Mouse (Mus musculus) neural tube, embryonic 13.5 days (tissue): ENCODE measurements at regions not wholly inside any gene's neighbourhood (a gene's known extent, or its start where the extent isn't known, plus 50 kb on each side); places are given as distances from the start of the nearest gene placed in this dataset.

Experiments used
- ATAC-seq: fragments of 200-750 bp; cut with Nextera tagmentation; 2 replicates; pipeline ENCODE4 v1.8.0; 2017; ENCODE audit warnings: low read depth, mild to moderate bottlenecking, moderate TSS enrichment, moderate library complexity
- H3K27ac ChIP-seq: fragments of 300-500 bp; sonication (generic); replicated peaks from 2 replicates; pipeline ENCODE4 v1.5.1; 2015; ENCODE audit warnings: moderate library complexity, mild to moderate bottlenecking, inconsistent platforms
- H3K27me3 ChIP-seq: fragments of 300-500 bp; sonication (generic); 2 replicates; pipeline ENCODE4 v1.6.1; 2015; ENCODE audit warnings: mild to moderate bottlenecking, inconsistent platforms
- H3K36me3 ChIP-seq: fragments of 300-500 bp; sonication (generic); 2 replicates; pipeline ENCODE4 v1.6.1; 2015; ENCODE audit warnings: mild to moderate bottlenecking, inconsistent platforms
- H3K4me1 ChIP-seq: fragments of 300-500 bp; sonication (generic); replicated peaks from 2 replicates; pipeline ENCODE4 v1.6.1; 2015; ENCODE audit warnings: inconsistent platforms
- H3K4me2 ChIP-seq: fragments of 300-500 bp; sonication (generic); 2 replicates; pipeline ENCODE4 v1.6.1; 2015; ENCODE audit warnings: inconsistent platforms, mild to moderate bottlenecking, moderate library complexity
- H3K4me3 ChIP-seq: fragments of 300-500 bp; sonication (generic); 2 replicates; pipeline ENCODE4 v1.5.1; 2015; ENCODE audit warnings: mild to moderate bottlenecking, inconsistent platforms
- H3K9ac ChIP-seq: fragments of 300-500 bp; sonication (generic); 2 replicates; pipeline ENCODE4 v1.6.1; 2015; ENCODE audit warnings: moderate library complexity, mild to moderate bottlenecking, inconsistent platforms
- H3K9me3 ChIP-seq: fragments of 300-500 bp; sonication (generic); 2 replicates; pipeline ENCODE4 v1.6.1; 2016; ENCODE audit warnings: inconsistent platforms
- WGBS: fragments of 180-500 bp; shearing (Covaris S2); methylation state at CpG from one replicate; pipeline ENCODE4 v1.1.7; 2015; 5-methylcytosine and 5-hydroxymethylcytosine counted together

DNA sequence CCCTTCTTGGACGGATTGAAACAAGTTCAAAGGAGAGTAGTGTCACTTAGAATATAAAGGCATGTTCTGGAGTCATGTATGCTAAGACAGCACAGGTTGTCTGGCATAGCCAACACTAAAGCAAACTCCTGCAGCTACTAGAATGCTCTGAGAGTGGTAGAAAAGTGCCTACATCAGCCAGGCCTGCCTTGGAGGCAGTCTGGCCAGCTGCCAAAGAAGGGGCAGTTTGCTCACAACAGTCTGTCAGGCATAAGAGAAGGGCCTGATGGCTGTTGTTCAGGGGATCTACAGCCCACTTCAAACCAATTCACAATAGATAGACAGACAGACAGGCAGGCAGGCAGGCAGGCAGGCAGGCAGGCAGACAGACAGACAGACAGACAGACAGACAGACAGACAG lies 136.5 kb upstream of the Dap start:
- Histone ChIP-seq H3K4me3 (no peak overlapping the region), H3K27ac (no peak overlapping the region), H3K9me3 (no peaks in the 10 kb centered on the region), H3K27me3 (no peaks in the 10 kb centered on the region), H3K9ac (no peak overlapping the region), H3K4me1 (no peaks in the 10 kb centered on the region; the same call in 1 of the 2 replicates), H3K4me2 (no peak overlapping the region), H3K36me3 (no peaks in the 10 kb centered on the region)
- ATAC-seq: no peak
- WGBS: 89% methylated on average over 1 of the region's 1 CpGs

GRCm38 (mm10) chr15:31091916-31092570 lies 132.1 kb upstream of the Dap start:
- Histone ChIP-seq H3K4me2 (no peak overlapping the region), H3K9me3 (no peaks in the 10 kb centered on the region), H3K27me3 (no peaks in the 10 kb centered on the region), H3K9ac (no peak overlapping the region), H3K4me1 (no peaks in the 10 kb centered on the region; the same call in 1 of the 2 replicates), H3K27ac (no peak overlapping the region), H3K36me3 (no peaks in the 10 kb centered on the region), H3K4me3 (no peak overlapping the region)
- WGBS: 73% methylated on average over 5 of the region's 5 CpGs
- ATAC-seq: no peak

DNA sequence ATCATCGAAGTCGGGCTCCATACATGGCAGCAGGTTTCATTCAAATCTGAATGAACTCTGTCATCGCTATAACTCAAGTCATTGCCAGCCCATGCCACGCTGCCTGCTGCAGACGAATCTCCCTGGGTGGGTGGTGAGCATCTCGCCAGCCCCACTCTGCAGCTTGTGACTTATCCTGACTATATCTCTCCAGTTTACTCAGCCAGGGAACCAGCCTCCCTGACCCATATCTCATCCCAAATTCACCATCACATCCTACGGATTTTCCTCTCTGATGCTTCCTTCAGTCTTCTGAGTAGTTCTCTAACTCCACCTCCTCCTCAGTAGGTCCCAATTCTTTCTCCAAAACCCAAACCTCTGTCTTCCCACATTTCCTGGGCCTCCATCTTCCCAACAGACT lies 127.9 kb upstream of the Dap start:
- 93% methylated on average over 7 of the region's 7 CpGs for WGBS
- H3K9me3 ChIP-seq: no peaks in the 10 kb centered on the region
- ATAC-seq: no peak
- no peak overlapping the region for H3K9ac ChIP-seq
- no peaks in the 10 kb centered on the region for H3K27me3 ChIP-seq
- H3K4me2 ChIP-seq: no peak overlapping the region
- H3K4me3 ChIP-seq: no peak overlapping the region
- H3K27ac ChIP-seq: no peak overlapping the region
- no peaks in the 10 kb centered on the region for H3K36me3 ChIP-seq
- no peaks in the 10 kb centered on the region; the same call in 1 of the 2 replicates for H3K4me1 ChIP-seq

GRCm38 (mm10) chr15:31097301-31097700 lies 126.8 kb upstream of the Dap start:
- no peak overlapping the region for H3K4me2 ChIP-seq
- no peaks in the 10 kb centered on the region for H3K36me3 ChIP-seq
- no peak overlapping the region for H3K27ac ChIP-seq
- no peaks in the 10 kb centered on the region for H3K27me3 ChIP-seq
- no peak overlapping the region for H3K4me3 ChIP-seq
- no peaks in the 10 kb centered on the region for H3K4me1 ChIP-seq
- H3K9me3 ChIP-seq: no peaks in the 10 kb centered on the region
- ATAC-seq: no peak
- H3K9ac ChIP-seq: no peak overlapping the region
- 82% methylated on average over 4 of the region's 4 CpGs for WGBS

- no peaks in the 10 kb centered on the region for H3K27me3 ChIP-seq
- H3K4me3 ChIP-seq: no peak overlapping the region
- H3K9ac ChIP-seq: no peak overlapping the region
- 75% methylated on average over 4 of the region's 4 CpGs for WGBS
- no peaks in the 10 kb centered on the region for H3K4me1 ChIP-seq
- no peak overlapping the region for H3K4me2 ChIP-seq
- no peak for ATAC-seq
- H3K36me3 ChIP-seq: no peaks in the 10 kb centered on the region
- H3K9me3 ChIP-seq: no peaks in the 10 kb centered on the region
- H3K27ac ChIP-seq: no peak overlapping the region
Observed at GRCm38 (mm10) chr15:31104743-31105142, 119.4 kb upstream of the Dap start.

DNA sequence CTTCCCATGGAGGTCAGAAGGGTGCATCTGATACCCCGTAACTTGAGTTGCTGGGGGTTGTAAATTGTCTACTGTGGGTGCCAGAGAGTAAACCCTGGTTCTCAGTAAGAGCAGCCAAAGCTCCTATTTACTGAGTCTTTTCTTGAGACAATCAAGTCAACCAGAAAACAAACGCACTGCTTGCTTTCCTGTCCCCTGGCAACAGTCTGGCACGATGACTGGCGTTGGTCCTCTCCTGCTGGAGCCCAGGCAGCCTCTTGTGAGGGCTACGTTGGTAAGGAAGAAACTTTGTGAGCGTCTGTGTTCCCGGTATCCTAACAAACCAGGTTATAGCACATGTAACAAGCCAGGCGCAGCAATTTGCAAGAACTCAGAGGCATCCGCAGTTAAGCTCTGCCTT lies 117.2 kb upstream of the Dap start:
- WGBS: 78% methylated on average over 9 of the region's 9 CpGs
- Histone ChIP-seq H3K4me3 (no peak overlapping the region), H3K27ac (no peak overlapping the region), H3K36me3 (no peaks in the 10 kb centered on the region), H3K9me3 (no peaks in the 10 kb centered on the region), H3K4me1 (no peaks in the 10 kb centered on the region), H3K9ac (no peak overlapping the region), H3K4me2 (no peak overlapping the region), H3K27me3 (no peaks in the 10 kb centered on the region)
- no peak for ATAC-seq

GRCm38 (mm10) chr15:31113216-31113615 lies 110.9 kb upstream of the Dap start:
- no peak overlapping the region for H3K27ac ChIP-seq
- H3K9me3 ChIP-seq: no peaks in the 10 kb centered on the region
- no peak overlapping the region for H3K4me3 ChIP-seq
- no peak overlapping the region for H3K4me2 ChIP-seq
- no peak overlapping the region for H3K9ac ChIP-seq
- no peak for ATAC-seq
- no peaks in the 10 kb centered on the region for H3K27me3 ChIP-seq
- 66% methylated on average over 1 of the region's 1 CpGs for WGBS
- no peaks in the 10 kb centered on the region for H3K4me1 ChIP-seq
- H3K36me3 ChIP-seq: no peaks in the 10 kb centered on the region

- ATAC-seq: no peak
- Histone ChIP-seq H3K36me3 (no peaks in the 10 kb centered on the region), H3K4me3 (no peak overlapping the region), H3K27ac (no peak overlapping the region), H3K9ac (no peak overlapping the region), H3K4me1 (no peaks in the 10 kb centered on the region), H3K4me2 (no peak overlapping the region), H3K9me3 (no peaks in the 10 kb centered on the region), H3K27me3 (no peaks in the 10 kb centered on the region)
Observed at GRCm38 (mm10) chr15:31117338-31117737, 106.8 kb upstream of the Dap start.

DNA sequence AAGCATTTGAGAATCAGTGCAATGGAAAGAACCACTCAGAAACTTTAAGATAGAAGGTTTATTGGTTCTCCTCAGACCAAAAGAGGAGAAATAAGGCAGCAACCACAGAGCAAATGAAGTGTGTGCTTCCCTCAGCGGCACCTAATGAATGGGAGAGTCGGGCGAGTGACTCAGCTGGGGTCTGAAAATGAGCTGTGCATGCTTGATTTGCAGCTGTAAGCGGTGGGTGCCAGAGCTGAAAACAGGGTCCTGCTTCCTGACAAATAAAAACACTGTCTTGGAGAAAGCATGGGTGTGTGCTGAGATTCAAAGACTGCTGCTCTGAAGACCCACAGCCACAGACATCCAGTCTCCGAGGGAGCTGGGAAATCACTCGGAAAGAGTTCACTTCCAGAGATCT lies 104.0 kb upstream of the Dap start:
- 45% methylated on average over 6 of the region's 6 CpGs for WGBS
- no peak for ATAC-seq
- no peaks in the 10 kb centered on the region for H3K4me1 ChIP-seq

DNA sequence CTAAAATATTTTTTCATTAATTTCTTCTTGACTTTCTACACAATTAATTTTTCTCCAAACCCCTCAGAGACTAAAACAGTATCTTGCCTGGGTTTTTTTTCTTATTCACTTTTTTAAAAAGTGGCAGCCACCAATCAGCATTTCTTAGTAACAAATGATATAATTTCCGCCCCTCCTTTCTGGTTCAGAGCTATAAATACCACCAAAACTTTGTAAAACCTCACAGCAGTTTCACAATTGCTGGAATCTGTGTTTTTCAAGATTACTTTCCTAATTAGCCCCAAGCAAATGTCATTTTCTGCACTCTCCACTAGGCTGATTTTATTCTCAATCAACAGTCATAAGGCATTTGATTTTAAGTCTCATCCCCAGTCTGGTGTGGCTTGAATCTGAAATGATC lies 98.3 kb upstream of the Dap start:
- H3K4me1 ChIP-seq: no peaks in the 10 kb centered on the region
- no peak overlapping the region for H3K4me2 ChIP-seq
- no peaks in the 10 kb centered on the region for H3K27me3 ChIP-seq
- no peak overlapping the region for H3K4me3 ChIP-seq
- no peaks in the 10 kb centered on the region for H3K36me3 ChIP-seq
- no peak for ATAC-seq
- no peaks in the 10 kb centered on the region for H3K9me3 ChIP-seq
- no peak overlapping the region for H3K27ac ChIP-seq
- 85% methylated on average over 1 of the region's 1 CpGs for WGBS
- no peak overlapping the region for H3K9ac ChIP-seq

More for the DNA sequence above, 104.0 kb upstream of the Dap start:
- Histone ChIP-seq H3K4me2 (no peak overlapping the region), H3K36me3 (no peaks in the 10 kb centered on the region), H3K9ac (no peak overlapping the region), H3K9me3 (no peaks in the 10 kb centered on the region), H3K27me3 (no peaks in the 10 kb centered on the region), H3K27ac (no peak overlapping the region), H3K4me3 (no peak overlapping the region)

DNA sequence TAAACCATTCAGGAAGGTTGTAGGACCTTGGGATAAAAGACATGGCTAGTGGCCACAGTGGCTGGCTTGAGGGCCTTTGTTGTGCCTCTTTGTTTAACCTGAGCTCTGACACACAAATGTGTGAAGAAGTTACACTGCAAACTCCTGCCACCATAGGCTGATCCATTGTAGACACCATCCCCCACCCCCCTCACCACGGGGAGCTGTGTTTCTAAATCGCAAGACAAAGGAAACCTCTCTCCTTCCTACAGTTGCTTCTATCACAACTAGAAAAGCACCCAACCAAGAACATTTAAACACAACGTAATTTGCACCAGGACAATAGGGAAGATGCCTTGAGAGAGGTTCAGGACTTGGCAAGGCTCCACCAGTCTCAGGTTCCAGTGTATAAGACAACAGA lies 97.1 kb upstream of the Dap start:
- no peak overlapping the region for H3K4me3 ChIP-seq
- H3K36me3 ChIP-seq: no peaks in the 10 kb centered on the region
- no peak overlapping the region for H3K4me2 ChIP-seq
- no peaks in the 10 kb centered on the region for H3K9me3 ChIP-seq
- 31% methylated on average over 3 of the region's 3 CpGs for whole genome bisulfite sequencing
- no peak for ATAC-seq
- H3K9ac ChIP-seq: no peak overlapping the region
- no peak overlapping the region for H3K27ac ChIP-seq
- no peaks in the 10 kb centered on the region for H3K4me1 ChIP-seq
- no peaks in the 10 kb centered on the region for H3K27me3 ChIP-seq

GRCm38 (mm10) chr15:31134891-31135290 lies 89.2 kb upstream of the Dap start:
- WGBS: 60% methylated on average over 7 of the region's 7 CpGs
- no peak overlapping the region for H3K9ac ChIP-seq
- H3K4me1 ChIP-seq: no peaks in the 10 kb centered on the region
- no peaks in the 10 kb centered on the region for H3K9me3 ChIP-seq
- H3K27ac ChIP-seq: no peak overlapping the region
- H3K36me3 ChIP-seq: no peaks in the 10 kb centered on the region
- H3K4me3 ChIP-seq: no peak overlapping the region
- no peaks in the 10 kb centered on the region for H3K27me3 ChIP-seq
- H3K4me2 ChIP-seq: no peak overlapping the region
- no peak for ATAC-seq

GRCm38 (mm10) chr15:31138637-31139036 lies 85.5 kb upstream of the Dap start:
- no peaks in the 10 kb centered on the region for H3K4me1 ChIP-seq

More at GRCm38 (mm10) chr15:31138637-31139036, 85.5 kb upstream of the Dap start:
- Histone ChIP-seq H3K4me3 (no peak overlapping the region), H3K27ac (no peak overlapping the region), H3K27me3 (no peaks in the 10 kb centered on the region), H3K9me3 (no peaks in the 10 kb centered on the region), H3K4me2 (no peak overlapping the region), H3K9ac (no peak overlapping the region), H3K36me3 (no peaks in the 10 kb centered on the region)
- 85% methylated on average over 6 of the region's 6 CpGs for WGBS
- no peak for ATAC-seq
